Mouse (Mus musculus) embryonic facial prominence, embryonic 11.5 days (tissue): ENCODE data around the gene Defb13. TPM values are rescaled to one million over a fixed set of nuclear protein-coding genes. Genes with fewer than 3 reads are reported as not detected.

Experiments used
- ATAC-seq: fragments of 200-750 bp; cut with Nextera tagmentation; replicated peaks from 2 replicates; pipeline ENCODE4 v1.8.0; 2017; ENCODE audit warnings: low read depth; ENCODE audit not compliant: insufficient number of reproducible peaks, low FRiP score, low TSS enrichment
- DNase-seq: peaks from one replicate; pipeline ENCODE4 v3.0.0-alpha.2; 2015; ENCODE audit warnings: low spot score
- H3K27ac ChIP-seq: fragments of 300-500 bp; sonication (generic); replicated peaks from 2 replicates; pipeline ENCODE4 v1.5.1; 2014; ENCODE audit warnings: mild to moderate bottlenecking, low read depth, low read length, control low read depth
- H3K27me3 ChIP-seq: fragments of 300-500 bp; sonication (generic); 2 replicates; pipeline ENCODE4 v1.6.1; 2014; ENCODE audit warnings: mild to moderate bottlenecking, low read length, moderate library complexity, mixed read lengths; ENCODE audit not compliant: control insufficient read depth, insufficient read depth
- H3K36me3 ChIP-seq: fragments of 300-500 bp; sonication (generic); replicated peaks from 2 replicates; pipeline ENCODE4 v1.6.1; 2014; ENCODE audit warnings: low read depth, mild to moderate bottlenecking, low read length, moderate library complexity, mixed read lengths; ENCODE audit not compliant: control insufficient read depth, insufficient read depth
- H3K4me1 ChIP-seq: fragments of 300-500 bp; sonication (generic); 2 replicates; pipeline ENCODE4 v1.6.1; 2014; ENCODE audit warnings: low read length, mixed read lengths; ENCODE audit not compliant: control insufficient read depth, insufficient read depth
- H3K4me2 ChIP-seq: fragments of 300-500 bp; sonication (generic); 2 replicates; pipeline ENCODE4 v1.6.1; 2014; ENCODE audit warnings: low read depth, mild to moderate bottlenecking, control low read depth, low read length, moderate library complexity
- H3K4me3 ChIP-seq: fragments of 300-500 bp; sonication (generic); 2 replicates; pipeline ENCODE4 v1.5.1; 2014; ENCODE audit warnings: low read depth, low read length, control low read depth
- H3K9ac ChIP-seq: fragments of 300-500 bp; sonication (generic); replicated peaks from 2 replicates; pipeline ENCODE4 v1.6.1; 2014; ENCODE audit warnings: mild to moderate bottlenecking, control low read depth, low read length
- H3K9me3 ChIP-seq: fragments of 300-500 bp; sonication (generic); replicated peaks from 2 replicates; pipeline ENCODE4 v1.6.1; 2016; ENCODE audit warnings: mild to moderate bottlenecking, low read length, inconsistent platforms, mixed read lengths; ENCODE audit not compliant: control insufficient read depth
- WGBS: fragments of 180-500 bp; shearing (Covaris S2); extraction: QIAGEN DNeasy Blood & Tissue Kit; methylation state at CpG from one replicate; pipeline ENCODE4 v1.1.7; 2014; 5-methylcytosine and 5-hydroxymethylcytosine counted together
- polyA plus RNA-seq: library from polyadenylated mRNA; unstranded; fragments of >200 nt; fragmentation: Nextera tagmentation; extraction: Ambion mirVana; gene quantifications from 2 replicates; pipeline ENCODE4 v1.2.1, GENCODE M21; 2014

The Defb13 gene
- polyA plus RNA-seq, 1 experiment from 2014 or later, result not detected

GRCm38 (mm10) chr8:21947311-21948017, 902 bp downstream of the Defb13 start:
- no peaks in the 10 kb centered on the region for H3K9me3 ChIP-seq
- H3K4me2 ChIP-seq, result no peak overlapping the region
- DNase-seq (no peak), ATAC-seq (no peak)
- no peaks in the 10 kb centered on the region for H3K27me3 ChIP-seq
- no peaks in the 10 kb centered on the region for H3K4me1 ChIP-seq
- no peak overlapping the region for H3K9ac ChIP-seq
- H3K36me3 ChIP-seq, result no peaks in the 10 kb centered on the region
- WGBS, result 72% methylated on average over 9 of the region's 9 CpGs
- H3K4me3 ChIP-seq, result no peak overlapping the region
- no peak overlapping the region for H3K27ac ChIP-seq

DNA sequence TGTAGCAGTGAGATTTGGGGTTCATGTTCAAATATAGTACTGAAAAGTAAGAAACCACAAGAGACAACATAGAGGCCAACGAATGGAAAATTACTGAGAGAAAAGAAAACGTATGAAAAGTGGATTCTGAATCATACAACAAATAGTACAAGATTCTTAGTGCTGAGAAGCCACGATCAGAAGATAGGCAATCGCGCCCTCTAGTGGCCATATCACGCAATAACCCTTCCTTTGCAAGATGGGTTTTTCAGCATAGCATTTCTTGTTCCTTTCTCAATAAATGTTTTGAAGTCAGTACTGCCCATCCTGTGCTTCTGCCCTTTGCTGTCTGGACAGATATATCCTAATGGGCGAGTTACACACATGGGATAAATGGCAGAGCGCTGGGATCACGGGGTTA, 8.8 kb downstream of the Defb13 start:
- H3K4me3 ChIP-seq, result no peak overlapping the region
- H3K27me3 ChIP-seq, result no peaks in the 10 kb centered on the region
- WGBS, result 7% methylated on average over 9 of the region's 9 CpGs
- no peak overlapping the region for H3K9ac ChIP-seq
- peak; percentile 69 for DNase-seq
- no peak for ATAC-seq
- H3K4me1 ChIP-seq, result no peaks in the 10 kb centered on the region
- no peaks in the 10 kb centered on the region for H3K9me3 ChIP-seq
- no peaks in the 10 kb centered on the region for H3K36me3 ChIP-seq
- H3K27ac ChIP-seq, result no peak overlapping the region
- H3K4me2 ChIP-seq, result no peak overlapping the region

- Histone ChIP-seq H3K4me2 (no peak overlapping the region), H3K9me3 (no peaks in the 10 kb centered on the region), H3K36me3 (no peaks in the 10 kb centered on the region), H3K9ac (no peak overlapping the region), H3K4me3 (no peak overlapping the region), H3K4me1 (no peaks in the 10 kb centered on the region), H3K27me3 (no peaks in the 10 kb centered on the region), H3K27ac (no peak overlapping the region)
- DNase-seq, result no peak
- ATAC-seq, result no peak
- WGBS, result 86% methylated on average over 3 of the region's 3 CpGs
Measured at GRCm38 (mm10) chr8:21956336-21956735, 9.8 kb downstream of the Defb13 start.

DNA sequence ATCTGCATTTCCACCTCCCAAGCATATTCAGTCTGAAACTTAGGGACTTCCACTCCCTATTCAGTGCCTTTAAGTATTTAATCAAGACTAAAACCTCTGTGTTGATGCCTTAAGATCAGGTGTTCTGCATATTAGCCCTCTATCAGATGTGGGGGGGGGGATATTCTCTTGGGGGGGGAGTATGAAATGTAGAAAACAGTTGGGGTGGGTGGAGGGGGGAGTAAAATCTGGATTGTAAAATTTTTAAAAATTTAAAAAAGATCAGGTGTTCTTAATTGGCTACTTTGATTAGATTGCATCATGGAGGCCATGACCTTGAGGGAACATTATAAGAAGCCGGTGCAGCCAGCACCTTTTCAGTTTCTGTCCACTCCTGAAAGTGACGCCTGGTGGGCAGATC, 11.9 kb downstream of the Defb13 start, which contains the start of gene Fam90a1a:
TSS of gene Fam90a1a (plus strand) at position 301 of the 400 bp plus-strand sequence.
- no peak within 1 kb of the TSS for H3K4me2 ChIP-seq
- DNase-seq (no peak), ATAC-seq (no peak)
- no peaks in the 10 kb centered on the region for H3K36me3 ChIP-seq
- no peak within 1 kb of the TSS for H3K27ac ChIP-seq
- no peak within 1 kb of the TSS for H3K9ac ChIP-seq
- no peaks in the 10 kb centered on the region for H3K4me1 ChIP-seq
- H3K27me3 ChIP-seq, result no peaks in the 10 kb centered on the region
- WGBS, result 88% methylated on average over 2 of the region's 2 CpGs
- H3K9me3 ChIP-seq, result no peaks in the 10 kb centered on the region
- H3K4me3 ChIP-seq, result no peak within 1 kb of the TSS

GRCm38 (mm10) chr8:21966646-21967045, 20.1 kb downstream of the Defb13 start:
- H3K4me3 ChIP-seq, result no peak overlapping the region
- H3K27ac ChIP-seq, result no peak overlapping the region
- DNase-seq, result no peak
- H3K27me3 ChIP-seq, result no peaks in the 10 kb centered on the region
- no peak overlapping the region for H3K4me2 ChIP-seq
- no peak for ATAC-seq
- 78% methylated on average over 1 of the region's 1 CpGs for WGBS
- no peaks in the 10 kb centered on the region for H3K4me1 ChIP-seq
- H3K9me3 ChIP-seq, result no peaks in the 10 kb centered on the region
- no peaks in the 10 kb centered on the region for H3K36me3 ChIP-seq
- H3K9ac ChIP-seq, result no peak overlapping the region

DNA sequence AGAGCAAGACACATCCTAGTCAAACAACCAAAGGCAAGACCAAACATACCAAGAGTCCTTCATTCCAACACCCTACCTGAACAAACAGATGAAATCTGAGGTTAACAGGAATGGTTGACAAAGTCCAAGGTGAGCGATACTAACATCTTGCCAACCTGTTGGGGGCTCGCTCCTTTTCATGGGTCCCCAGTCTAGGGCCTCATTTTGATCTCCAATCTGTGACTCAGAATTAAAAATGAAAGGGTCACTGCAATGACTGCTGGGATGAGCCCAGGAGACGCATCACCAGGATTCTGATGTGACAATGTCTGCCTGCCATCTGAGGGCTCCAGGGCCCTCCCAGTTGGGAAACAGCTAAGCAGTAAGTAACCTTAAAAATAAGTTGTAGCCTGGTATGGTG, 22.9 kb downstream of the Defb13 start, which contains the start of gene Ccdc70:
TSS of gene Ccdc70 (plus strand) at position 301 of the 400 bp plus-strand sequence.
- DNase-seq (no peak), ATAC-seq (no peak)
- Histone ChIP-seq H3K4me2 (no peak within 1 kb of the TSS), H3K27me3 (no peaks in the 10 kb centered on the region), H3K36me3 (no peaks in the 10 kb centered on the region), H3K27ac (no peak within 1 kb of the TSS), H3K9me3 (no peaks in the 10 kb centered on the region), H3K4me1 (no peaks in the 10 kb centered on the region), H3K4me3 (no peak within 1 kb of the TSS), H3K9ac (no peak within 1 kb of the TSS)
- 91% methylated on average over 3 of the region's 3 CpGs for WGBS

GRCm38 (mm10) chr8:21978193-21978592, 31.6 kb downstream of the Defb13 start:
- Histone ChIP-seq H3K27ac (no peak overlapping the region), H3K27me3 (no peaks in the 10 kb centered on the region), H3K4me2 (no peak overlapping the region), H3K4me3 (no peak overlapping the region), H3K36me3 (no peaks in the 10 kb centered on the region), H3K9me3 (no peaks in the 10 kb centered on the region), H3K9ac (no peak overlapping the region), H3K4me1 (no peaks in the 10 kb centered on the region)
- ATAC-seq (no peak), DNase-seq (no peak)
- WGBS, result 62% methylated on average over 4 of the region's 4 CpGs

GRCm38 (mm10) chr8:21981664-21982337, 35.2 kb downstream of the Defb13 start:
- H3K36me3 ChIP-seq, result no peaks in the 10 kb centered on the region
- DNase-seq (peak; percentile 11), ATAC-seq (no peak)
- H3K9ac ChIP-seq, result no peak overlapping the region
- no peak overlapping the region for H3K4me3 ChIP-seq
- no peaks in the 10 kb centered on the region for H3K4me1 ChIP-seq
- H3K27me3 ChIP-seq, result no peaks in the 10 kb centered on the region
- H3K4me2 ChIP-seq, result no peak overlapping the region
- no peak overlapping the region for H3K27ac ChIP-seq
- WGBS, result 62% methylated on average over 8 of the region's 8 CpGs
- H3K9me3 ChIP-seq, result no peaks in the 10 kb centered on the region
